Mouse (Mus musculus): ENCODE measurements around the gene Defb45.

Defb45 gene

GRCm38 (mm10) chr2:152599299-152599698 is at the start of gene Defb45:
Defb45 (minus strand) TSS chr2:152599399.
- DNase-seq (ENCODE audit: low read depth, low spot score), result no peak

GRCm38 (mm10) chr2:152639406-152640113 is 40.4 kb upstream of the Defb45 start:
- DNase-seq (ENCODE audit: low read depth, low spot score), result no peak

GRCm38 (mm10) chr2:152638865-152639264 is 39.7 kb upstream of the Defb45 start:
- DNase-seq (ENCODE audit: low read depth, low spot score), result no peak

GRCm38 (mm10) chr2:152637381-152637780 is 38.2 kb upstream of the Defb45 start:
- DNase-seq (ENCODE audit: low read depth, low spot score), result no peak

GRCm38 (mm10) chr2:152637006-152637322 is 37.8 kb upstream of the Defb45 start:
- no peak for DNase-seq (ENCODE audit: low read depth, low spot score)

GRCm38 (mm10) chr2:152636246-152637005 is 37.2 kb upstream of the Defb45 start:
- DNase-seq (ENCODE audit: low read depth, low spot score), result no peak

- peak; percentile 64 for DNase-seq (ENCODE audit: low read depth, low spot score)
These were observed 35.1 kb upstream of the Defb45 start for GRCm38 (mm10) chr2:152634311-152634710.

- DNase-seq (ENCODE audit: low read depth, low spot score), result no peak
These were observed 34.1 kb upstream of the Defb45 start for GRCm38 (mm10) chr2:152633334-152633733.

GRCm38 (mm10) chr2:152629904-152630303 is 30.7 kb upstream of the Defb45 start:
- DNase-seq (ENCODE audit: low read depth, low spot score), result no peak

- no peak for DNase-seq (ENCODE audit: low read depth, low spot score)
These were observed 30.0 kb upstream of the Defb45 start for GRCm38 (mm10) chr2:152629239-152629638.

GRCm38 (mm10) chr2:152628066-152628465 is 28.9 kb upstream of the Defb45 start:
- no peak for DNase-seq (ENCODE audit: low read depth, low spot score)

- DNase-seq (ENCODE audit: low read depth, low spot score), result no peak
These were observed 27.8 kb upstream of the Defb45 start, which contains the start of gene Rem1 for GRCm38 (mm10) chr2:152626774-152627591. Rem1 (plus strand) TSS chr2:152626951.

- DNase-seq (ENCODE audit: low read depth, low spot score), result no peak
These were observed 26.1 kb upstream of the Defb45 start for GRCm38 (mm10) chr2:152625256-152625655.

- DNase-seq (ENCODE audit: low read depth, low spot score), result no peak
These were observed 25.4 kb upstream of the Defb45 start for GRCm38 (mm10) chr2:152624566-152624965.

GRCm38 (mm10) chr2:152622953-152623352 is 23.8 kb upstream of the Defb45 start, which contains the start of gene Defb25:
Defb25 (minus strand) TSS chr2:152623053.
- no peak for DNase-seq (ENCODE audit: low read depth, low spot score)

- DNase-seq (ENCODE audit: low read depth, low spot score), result no peak
These were observed 23.0 kb upstream of the Defb45 start for GRCm38 (mm10) chr2:152622151-152622550.

- DNase-seq (ENCODE audit: low read depth, low spot score), result no peak
These were observed 21.4 kb upstream of the Defb45 start for GRCm38 (mm10) chr2:152620367-152621134.

GRCm38 (mm10) chr2:152617374-152617773 is 18.2 kb upstream of the Defb45 start:
- DNase-seq (ENCODE audit: low read depth, low spot score), result peak; percentile 76

GRCm38 (mm10) chr2:152616470-152616869 is 17.3 kb upstream of the Defb45 start:
- no peak for DNase-seq (ENCODE audit: low read depth, low spot score)

- DNase-seq (ENCODE audit: low read depth, low spot score), result peak; percentile 81
These were observed 16.4 kb upstream of the Defb45 start for GRCm38 (mm10) chr2:152615563-152615962.

- peak; percentile 72 for DNase-seq (ENCODE audit: low read depth, low spot score)
These were observed 13.0 kb upstream of the Defb45 start for GRCm38 (mm10) chr2:152612193-152612592.
